Mouse (Mus musculus) C2C12 (cell line): ENCODE results near the gene Zfp318.

Experiments
- CTCF ChIP-seq: IDR thresholded peaks from one replicate; pipeline ENCODE4 v1.5.1; 2011; ENCODE audit not compliant: control insufficient read depth, insufficient read depth, insufficient read length
- MAX ChIP-seq: IDR thresholded peaks from one replicate; pipeline ENCODE4 v1.6.1; 2011; ENCODE audit warnings: mild to moderate bottlenecking, control low read depth

DNA sequence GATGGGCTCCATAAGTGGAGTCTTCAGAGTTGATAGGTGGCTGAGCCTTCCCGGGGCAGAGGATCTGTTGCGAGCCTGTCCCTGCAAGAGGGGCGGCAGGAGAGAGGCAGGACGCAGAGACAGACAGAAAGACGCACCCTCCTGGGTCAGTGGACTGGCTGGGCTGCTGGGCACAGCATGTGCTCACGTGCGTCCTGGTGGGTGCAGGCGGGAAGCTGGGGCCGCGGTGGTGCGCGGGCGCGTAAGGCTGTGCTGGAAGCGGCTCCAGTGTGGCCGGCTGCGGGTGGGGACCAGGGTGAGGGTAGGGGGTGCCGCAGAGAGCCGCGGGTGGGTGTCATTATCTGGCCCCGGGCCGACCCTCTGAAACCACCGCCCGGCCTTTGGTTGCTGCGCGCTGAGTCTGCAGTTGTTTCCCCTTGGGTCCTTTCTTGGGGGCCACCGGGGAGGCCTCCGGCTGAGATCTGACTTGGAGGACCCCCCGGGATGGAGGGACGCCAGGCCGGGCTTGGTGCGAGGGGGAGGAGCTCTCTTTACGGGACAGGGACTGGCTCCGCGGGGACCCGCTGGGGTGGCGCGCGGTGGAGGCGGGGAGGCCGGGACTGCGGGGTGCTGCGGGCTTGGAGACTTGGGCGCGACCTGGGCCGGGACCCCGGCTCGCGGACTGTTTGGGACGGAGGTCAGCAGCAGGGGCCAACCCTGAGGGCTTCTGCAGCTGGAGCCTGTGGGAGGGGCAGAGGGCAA is 61.5 kb downstream of the Zfp318 start:
- TF ChIP-seq CTCF (no peak), MAX (no peak)
